Mouse (Mus musculus) brown adipose tissue, adult 24 weeks (tissue): ENCODE results near the gene Stox2. TPM values are rescaled to one million over a fixed set of nuclear protein-coding genes. Genes with fewer than 3 reads are reported as not detected.
"Not testable (repeated sequence)": the region's sequence is repeated elsewhere in the genome, so short reads cannot be mapped to it uniquely, and the experiment has no call there.

ENCODE experiments used
- H3K27ac ChIP-seq: fragments of 200-500 bp; replicated peaks from 2 replicates; pipeline ENCODE4 v1.5.1; 2012; ENCODE audit warnings: low read depth, mild to moderate bottlenecking, low read length
- H3K4me1 ChIP-seq: fragments of 200-500 bp; 2 replicates; pipeline ENCODE4 v1.6.1; 2012; ENCODE audit warnings: low read length, mixed read lengths; ENCODE audit not compliant: control insufficient read depth, insufficient read depth, insufficient read length
- H3K4me3 ChIP-seq: fragments of 200-500 bp; 2 replicates; pipeline ENCODE4 v1.5.1; 2012; ENCODE audit warnings: low read depth, mild to moderate bottlenecking, low read length, moderate library complexity; ENCODE audit not compliant: insufficient read depth
- polyA plus RNA-seq: library from polyadenylated mRNA; stranded (reverse); fragments of >200 nt; gene quantifications from 2 replicates; pipeline ENCODE4 v1.2.4, GENCODE M21; 2012; ENCODE audit not compliant: missing spikeins, insufficient read depth, insufficient read length

Stox2 gene
- polyA plus RNA-seq = 4.0 and 6.5 TPM in 2 replicates

- Histone ChIP-seq H3K4me1 (peaks cover 2% of the 10 kb centered on the region; the same call in 1 of the 2 replicates), H3K4me3 (no peak within 1 kb of the TSS), H3K27ac (no peak within 1 kb of the TSS)
Observed at GRCm38 (mm10) chr8:47446312-47447046, at the start of gene Stox2. Gene Stox2 (minus strand): TSS chr8:47446362.

DNA sequence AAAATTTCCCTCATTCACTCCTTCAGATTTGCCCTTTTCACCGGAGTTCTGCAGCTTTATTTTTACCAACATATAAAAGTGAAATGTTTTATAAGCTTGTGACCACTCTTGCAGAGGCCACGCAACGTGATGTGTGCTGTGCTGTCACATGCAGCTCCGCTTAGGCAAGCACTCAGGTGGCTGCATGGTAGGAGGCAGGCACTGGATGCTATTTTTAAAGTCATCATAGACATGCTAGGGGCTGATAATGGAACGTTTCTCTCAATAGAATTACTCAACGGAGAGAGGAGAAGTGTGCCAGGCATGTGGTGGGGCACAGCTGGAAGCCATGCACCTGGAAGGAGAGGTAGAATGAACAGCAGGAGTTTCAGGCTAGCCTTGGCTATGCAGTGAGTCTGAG is 49.3 kb upstream of the Stox2 start:
- Histone ChIP-seq H3K27ac (no peak overlapping the region), H3K4me1 (no peaks in the 10 kb centered on the region), H3K4me3 (no peak overlapping the region)

DNA sequence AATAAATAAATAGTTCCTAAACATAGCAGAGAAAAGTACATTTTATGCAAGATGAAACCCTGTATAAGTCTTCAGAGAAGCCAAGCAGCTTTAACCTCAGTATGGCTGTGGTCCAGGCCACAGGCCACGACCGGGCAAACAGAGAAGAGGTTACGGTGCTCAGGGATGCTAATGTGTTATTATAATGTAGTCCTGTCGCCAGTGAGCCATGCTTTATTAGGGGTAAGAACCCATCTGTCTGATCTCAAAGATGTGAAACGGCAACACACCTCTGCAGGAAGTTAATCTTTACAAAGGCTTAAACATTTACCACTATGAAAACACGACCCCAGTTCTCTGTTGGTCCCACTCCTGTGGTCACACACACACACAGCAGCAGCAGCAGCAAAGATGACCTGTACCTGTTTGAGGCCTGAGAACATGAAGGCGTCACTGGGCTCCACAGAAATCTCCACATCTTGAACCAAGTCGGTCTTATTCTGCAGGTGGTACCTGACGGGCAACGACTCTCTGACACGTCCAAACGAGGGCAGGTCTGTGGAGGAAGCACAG is 48.5 kb upstream of the Stox2 start:
- H3K4me1 ChIP-seq = no peaks in the 10 kb centered on the region
- no peak overlapping the region for H3K27ac ChIP-seq
- H3K4me3 ChIP-seq = no peak overlapping the region

- Histone ChIP-seq H3K27ac (no peak overlapping the region), H3K4me1 (no peaks in the 10 kb centered on the region), H3K4me3 (no peak overlapping the region)
Observed at GRCm38 (mm10) chr8:47493106-47493505, 46.9 kb upstream of the Stox2 start.

GRCm38 (mm10) chr8:47487231-47487630 is 41.1 kb upstream of the Stox2 start:
- Histone ChIP-seq H3K4me1 (no peaks in the 10 kb centered on the region), H3K4me3 (no peak overlapping the region), H3K27ac (no peak overlapping the region)

GRCm38 (mm10) chr8:47482354-47483071 is 36.4 kb upstream of the Stox2 start:
- no peak overlapping the region for H3K27ac ChIP-seq

DNA sequence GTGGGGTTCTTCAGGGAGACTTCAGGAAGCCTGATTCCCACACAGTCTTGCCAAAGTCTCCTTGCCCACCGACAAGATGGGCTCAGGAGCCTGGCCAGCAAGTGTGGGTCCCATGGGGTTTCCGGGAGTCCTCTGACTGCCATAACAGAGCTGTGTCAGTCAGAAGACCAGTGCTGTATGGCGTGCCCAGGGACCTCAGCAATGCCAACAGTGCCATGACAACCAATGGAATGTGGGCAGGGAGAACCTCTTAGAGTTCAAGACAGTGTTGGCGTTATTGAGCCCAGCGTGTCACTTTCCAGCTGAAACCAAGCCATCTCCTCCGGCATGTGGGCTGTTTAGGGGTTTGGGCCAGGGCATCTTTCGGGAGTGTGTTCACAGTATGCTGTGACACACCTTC is 33.9 kb upstream of the Stox2 start:
- Histone ChIP-seq H3K4me3 (no peak overlapping the region), H3K27ac (no peak overlapping the region), H3K4me1 (no peaks in the 10 kb centered on the region)

More at GRCm38 (mm10) chr8:47482354-47483071, 36.4 kb upstream of the Stox2 start:
- Histone ChIP-seq H3K4me3 (no peak overlapping the region), H3K4me1 (no peaks in the 10 kb centered on the region)

GRCm38 (mm10) chr8:47461650-47462049 is 15.5 kb upstream of the Stox2 start:
- peak overlapping the region; percentile 60 for H3K27ac ChIP-seq

GRCm38 (mm10) chr8:47459216-47459749 is 13.1 kb upstream of the Stox2 start:
- no peak overlapping the region for H3K27ac ChIP-seq
- H3K4me3 ChIP-seq = no peak overlapping the region
- H3K4me1 ChIP-seq = peaks cover 3% of the 10 kb centered on the region; the same call in 1 of the 2 replicates

More at GRCm38 (mm10) chr8:47461650-47462049, 15.5 kb upstream of the Stox2 start:
- Histone ChIP-seq H3K4me1 (peaks cover 3% of the 10 kb centered on the region; the same call in 1 of the 2 replicates), H3K4me3 (no peak overlapping the region)

DNA sequence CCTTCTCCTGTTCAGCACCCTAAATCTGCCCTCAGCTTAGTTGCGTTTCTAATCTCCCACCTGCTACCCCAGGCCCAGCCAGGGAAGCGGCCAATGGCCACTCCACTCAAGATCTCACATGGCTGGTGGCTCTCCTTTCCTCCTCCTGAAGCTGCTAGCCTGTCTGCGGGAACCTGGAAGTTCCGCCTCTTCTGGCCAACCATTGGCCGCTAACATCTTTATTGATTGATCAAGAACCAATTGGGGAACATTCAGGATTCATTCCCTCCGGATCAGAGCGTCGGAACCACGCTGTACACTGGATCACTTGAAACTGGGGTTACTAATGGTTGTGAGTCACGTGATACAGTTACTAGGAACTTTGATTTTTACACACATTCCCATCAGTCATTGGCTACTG is 12.4 kb upstream of the Stox2 start:
- H3K27ac ChIP-seq = no peak overlapping the region
- H3K4me1 ChIP-seq = peaks cover 3% of the 10 kb centered on the region; the same call in 1 of the 2 replicates
- H3K4me3 ChIP-seq = no peak overlapping the region

DNA sequence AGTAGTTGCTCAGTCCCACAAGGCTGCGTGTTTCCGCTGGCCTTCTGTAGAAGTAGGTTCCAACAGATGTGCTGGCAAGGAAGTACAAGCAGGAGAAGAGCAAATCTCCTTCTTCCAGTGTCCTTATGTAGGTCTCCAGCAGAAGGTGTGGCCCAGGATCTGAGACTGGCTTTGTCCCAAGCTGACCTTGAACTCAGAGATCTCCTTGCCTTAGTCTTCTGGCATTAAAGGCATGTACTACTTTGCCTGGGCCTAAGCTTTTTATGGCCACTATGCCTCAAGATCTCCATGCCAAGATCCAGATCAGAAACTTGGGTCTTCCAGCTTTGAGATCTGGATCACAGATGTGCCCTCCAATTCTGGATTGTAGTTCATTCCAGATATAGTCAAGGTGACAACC is 3.0 kb upstream of the Stox2 start:
- not testable (repeated sequence) for H3K4me3 ChIP-seq, H3K4me1 ChIP-seq, H3K27ac ChIP-seq

- Histone ChIP-seq H3K4me3 (no peak overlapping the region), H3K27ac (no peak overlapping the region), H3K4me1 (peaks cover 9% of the 10 kb centered on the region; the same call in 1 of the 2 replicates)
Observed at GRCm38 (mm10) chr8:47439271-47439670, 6.9 kb downstream of the Stox2 start.

DNA sequence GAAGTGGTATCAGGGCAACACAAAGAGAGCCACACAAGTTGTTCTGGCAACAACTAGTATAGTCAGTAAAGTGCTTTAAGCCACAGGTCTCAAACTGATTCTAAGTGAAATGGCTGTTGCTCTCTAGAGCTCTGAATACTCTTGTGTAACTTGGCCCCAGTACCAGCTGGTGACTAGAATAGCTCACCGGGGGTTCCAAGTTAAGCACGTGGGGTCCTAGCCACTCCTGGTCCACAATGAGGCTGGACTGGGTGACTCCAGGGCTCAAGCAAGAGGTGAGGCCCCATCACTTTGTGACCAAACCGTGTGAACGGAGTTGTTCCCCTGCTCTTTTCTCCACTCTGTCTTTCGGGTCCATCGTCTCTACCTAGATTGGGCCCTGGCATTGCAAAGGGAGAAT is 8.2 kb downstream of the Stox2 start:
- no peak overlapping the region for H3K27ac ChIP-seq
- no peak overlapping the region for H3K4me3 ChIP-seq
- peaks cover 9% of the 10 kb centered on the region; the same call in 1 of the 2 replicates for H3K4me1 ChIP-seq

DNA sequence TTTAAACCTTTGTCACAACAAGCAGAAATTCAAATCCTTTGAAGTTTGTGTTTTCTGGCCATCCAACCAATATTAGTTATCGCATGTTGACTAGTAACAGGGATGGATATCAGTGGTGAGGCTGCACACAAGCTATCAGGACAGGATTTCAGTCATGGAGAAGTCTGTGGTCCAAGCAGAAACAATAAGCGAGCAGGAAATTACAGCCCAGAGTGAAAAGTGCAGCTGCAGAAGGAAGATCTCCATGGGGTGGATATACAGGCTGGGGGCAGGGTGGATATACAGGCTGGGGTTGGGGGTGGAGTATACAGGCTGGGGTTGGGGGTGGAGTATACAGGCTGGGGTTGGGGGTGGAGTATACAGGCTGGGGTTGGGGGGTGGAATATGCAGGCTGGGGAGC is 10.3 kb downstream of the Stox2 start:
- Histone ChIP-seq H3K4me1 (peaks cover 13% of the 10 kb centered on the region; the same call in 1 of the 2 replicates), H3K27ac (0 out of 2 replicates have a peak overlapping the region, but pooled peaks have one; percentile 5), H3K4me3 (no peak overlapping the region)

- H3K4me3 ChIP-seq = no peak overlapping the region
- H3K4me1 ChIP-seq = peaks cover 13% of the 10 kb centered on the region; the same call in 1 of the 2 replicates
- 0 out of 2 replicates have a peak overlapping the region, but pooled peaks have one; percentile 5 for H3K27ac ChIP-seq
Observed at GRCm38 (mm10) chr8:47435412-47435811, 10.8 kb downstream of the Stox2 start.
